Comparison of ENCODE assay signal across 13 mouse cellular contexts in genomic region chr9:53375907-53376306, GRCm38 (mm10). TPM values are rescaled to one million over a fixed set of nuclear protein-coding genes. Genes with fewer than 3 reads are reported as not detected.
A peak's percentile ranks its signal among the peaks of the same experiment; 100 is the strongest.
DNase-seq lines count a peak whose midpoint lies in the region; ATAC-seq lines count a peak whose summit lies in the region.
"Had no signal": no experiment of that assay in that cellular context is flagged by ENCODE, and none has a peak within 500 bp of the region (broad histone marks: within the 10 kb centered on the region; RNA-seq: fewer than 3 reads in every experiment).

No protein-coding gene starts in this region.

- DNase-seq in adrenal gland, postnatal 10 days: peak; percentile 32
- DNase-seq in heart, postnatal 10 days: peak; percentile 56 to 57
- DNase-seq in lung, postnatal 4 days: peak; percentile 31 to 54
- no peak for DNase-seq in natural killer cell, adult 2 months (ENCODE audit: low spot score in 2 of 2)
- DNase-seq in cerebellum, adult 9-10 months: no peak
- no peak for DNase-seq in embryo, embryonic 9.5 days (ENCODE audit: extremely low spot score)
- DNase-seq: gastrocnemius, postnatal 25 days; kidney, adult 18-20 months; liver, embryonic 13.5 days had no signal

- H3K27me3 ChIP-seq in megakaryocyte, embryonic 14.5 days (replicated peaks): peaks cover 11% of the 10 kb centered on the region
- H3K27me3 ChIP-seq: liver, embryonic 13.5 days had no signal

- ATAC-seq in megakaryocyte, adult 5-6 weeks (ENCODE audit: poor library complexity, severe bottlenecking): no peak

- peaks cover 61% of the 10 kb centered on the region for H3K4me1 ChIP-seq in megakaryocyte, embryonic 14.5 days
- H3K4me1 ChIP-seq: forebrain, embryonic 10.5 days; liver, embryonic 13.5 days had no signal

- no peaks in the 10 kb centered on the region for H3K36me3 ChIP-seq in megakaryocyte, embryonic 14.5 days (replicated peaks; ENCODE audit: low read length)
- H3K36me3 ChIP-seq: forebrain, embryonic 10.5 days; liver, embryonic 13.5 days had no signal

- peak overlapping the region; percentile 7 for H3K4me3 ChIP-seq in megakaryocyte, embryonic 14.5 days (replicated peaks)
- H3K4me3 ChIP-seq: forebrain, embryonic 10.5 days; liver, embryonic 13.5 days had no signal

- intact Hi-C loops in heart, postnatal 10 days (cut with DNase I): no loop called here

- no peaks in the 10 kb centered on the region for H3K9me3 ChIP-seq in megakaryocyte, embryonic 14.5 days
- H3K9me3 ChIP-seq: forebrain, embryonic 10.5 days; liver, embryonic 13.5 days had no signal

RNA-seq across cellular contexts. Expression of gene Kdelc2, which starts 7.9 kb away (rescaled TPM):
- polyA plus RNA-seq in megakaryocyte, embryonic 14.5 days (2012; ENCODE audit: insufficient read depth, low replicate concordance): 0.48 TPM in 1 of 2 replicates, not detected in the other
- 3.9 and 4.0 TPM in 2 replicates for total RNA-seq in megakaryocyte, adult 5-6 weeks (2015)
- total RNA-seq in megakaryocyte, adult 5-6 weeks (2017): 4.2 and 4.6 TPM in 2 replicates
- 10 to 100 TPM; 14.5 to 15.6 TPM for total RNA-seq in adrenal gland, postnatal 10 days (2021)
- total RNA-seq in heart, postnatal 10 days (2021): 10 to 100 TPM; 15.0 to 17.8 TPM

RNA-seq across cellular contexts. Expression of gene 4930550C14Rik, which starts 26.2 kb away (rescaled TPM):
- not detected in 2 replicates for polyA plus RNA-seq in megakaryocyte, embryonic 14.5 days (2012; ENCODE audit: insufficient read depth, low replicate concordance)
- total RNA-seq in megakaryocyte, adult 5-6 weeks (2015): not detected in 2 replicates
- total RNA-seq in megakaryocyte, adult 5-6 weeks (2017): 0.18 TPM in 1 of 2 replicates, not detected in the other
- 1 to 10 TPM; 1.6 to 2.0 TPM for total RNA-seq in adrenal gland, postnatal 10 days (2021)
- under 1 TPM; 0.25 to 0.48 TPM for total RNA-seq in heart, postnatal 10 days (2021)
- total RNA-seq: common myeloid progenitor, adult 5-6 weeks; gastrocnemius, postnatal 25 days had no signal

Comparison
In these comparisons a context has a peak if more than half of its experiments do, and no peak if none do; other contexts are left out.
1. DNase-seq: peak in adrenal gland, postnatal 10 days (single experiment), heart, postnatal 10 days (2 of 2) and lung, postnatal 4 days (2 of 2); none in natural killer cell, adult 2 months (0 of 2), cerebellum, adult 9-10 months (single experiment) and embryo, embryonic 9.5 days (single experiment).